Mouse (Mus musculus): ENCODE measurements around the gene Aebp1.

DNA sequence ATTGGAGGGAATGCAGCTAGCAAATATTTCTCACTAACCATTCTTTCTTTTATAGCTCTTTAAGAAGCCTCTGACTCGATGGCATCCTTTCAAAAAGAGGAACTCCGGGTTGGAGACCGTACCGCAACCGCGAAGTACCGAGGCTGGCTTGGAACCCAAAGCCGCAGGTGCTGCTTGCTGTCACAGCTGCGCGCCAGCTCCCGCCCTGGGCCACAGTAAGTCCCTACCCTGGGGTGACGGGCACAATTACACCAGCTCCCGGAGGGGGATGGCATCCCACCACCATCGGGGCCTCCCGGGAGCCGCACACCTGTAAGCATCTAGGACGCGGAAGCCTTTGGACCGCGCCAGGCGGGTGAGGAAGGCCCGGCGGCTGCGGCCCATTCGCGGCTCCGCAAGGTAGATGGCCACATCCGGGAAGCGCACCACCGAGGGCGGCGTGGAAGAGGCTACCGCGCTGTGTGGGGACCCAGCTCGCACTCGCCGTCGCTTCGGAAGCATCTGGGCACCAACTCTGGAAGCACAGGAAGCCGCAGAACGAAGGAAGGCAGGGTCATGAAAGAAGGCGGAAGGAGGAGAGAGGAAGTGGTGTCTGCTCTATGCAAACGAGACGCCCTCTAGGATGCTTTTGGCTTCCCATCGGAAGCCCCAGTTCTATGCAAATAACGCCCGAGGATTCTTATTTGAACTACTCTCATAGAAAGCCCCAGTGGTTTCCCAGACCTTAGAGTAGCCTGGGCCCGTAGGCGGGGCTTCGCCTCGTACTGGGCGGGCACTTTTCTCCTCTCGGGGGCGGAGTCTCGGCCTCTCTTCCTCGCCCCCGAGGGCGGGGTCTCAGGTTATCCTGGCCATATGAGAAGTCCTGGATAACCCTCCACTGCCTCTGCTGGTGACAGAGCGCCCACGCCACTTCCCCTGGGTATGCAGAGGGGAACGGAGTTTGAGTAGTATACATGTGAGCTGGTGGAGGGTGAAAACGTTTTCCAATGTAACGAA, 24.2 kb upstream of the Aebp1 start, which contains the start of gene Polm:
- peak; percentile 80 for TF ChIP-seq POLR2A (IDR thresholded peaks at IDR 0.05; ENCODE audit: low read depth, low read length)
- TF ChIP-seq CTCF (IDR thresholded peaks at IDR 0.05; ENCODE audit: borderline replicate concordance, insufficient read depth, low read length), result peak; percentile 62; the same call in 1 of the 2 replicates
